Mouse (Mus musculus): Measurements from ENCODE around the gene Kcnk3. TPM values are rescaled to one million over a fixed set of nuclear protein-coding genes. Genes with fewer than 3 reads are reported as not detected.

The Kcnk3 gene
- polyA plus RNA-seq, 1 experiment from 2014 or later, result 1.1 TPM

DNA sequence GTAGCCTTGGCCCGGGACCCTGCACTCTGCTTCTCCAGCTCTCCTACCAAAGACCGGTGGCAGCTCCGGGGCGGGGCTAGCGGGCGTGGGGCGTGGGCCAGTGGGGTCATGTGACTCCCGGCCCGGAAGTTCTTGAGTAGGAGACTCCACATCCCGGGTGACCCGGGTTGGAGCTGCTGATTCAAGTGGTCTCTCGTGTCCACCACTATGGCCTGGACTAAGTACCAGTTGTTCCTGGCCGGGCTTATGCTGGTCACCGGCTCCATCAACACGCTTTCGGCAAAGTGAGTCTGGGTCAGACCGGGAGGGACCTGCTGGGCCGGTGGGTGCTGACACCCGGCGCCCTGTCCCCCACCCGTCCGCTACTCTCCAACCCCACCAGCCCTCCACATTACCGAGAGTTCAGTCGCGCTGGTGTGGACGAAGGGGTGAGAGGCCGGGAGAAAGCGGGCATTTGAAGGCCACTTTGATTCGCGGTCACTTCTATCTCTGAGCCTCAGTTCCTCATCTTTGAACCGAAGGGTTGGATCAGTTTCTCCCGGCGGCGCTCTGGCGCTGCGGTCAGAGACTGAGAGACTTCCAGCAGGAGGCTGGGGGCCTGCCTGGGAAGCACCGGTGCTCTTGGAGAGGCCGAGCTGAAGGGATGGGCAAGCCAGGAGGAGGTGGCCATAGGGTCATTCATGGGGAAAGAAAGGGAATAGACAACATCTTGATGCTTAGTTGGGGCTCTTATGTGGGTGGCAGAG is 60.0 kb downstream of the Kcnk3 start, which contains the start of gene Slc35f6:
Slc35f6 (plus strand) TSS at position 119 of the 746 bp plus-strand sequence.
- H3K9ac ChIP-seq, result peak within 1 kb of the TSS; percentile 67
- H3K27ac ChIP-seq, result peak within 1 kb of the TSS; percentile 57; the same call in 1 of the 2 replicates
- peaks cover 7% of the 10 kb centered on the region; the same call in 1 of the 2 replicates for H3K36me3 ChIP-seq
- peak within 1 kb of the TSS; percentile 91 for H3K4me2 ChIP-seq (replicated peaks)
- H3K4me1 ChIP-seq, result peaks cover 16% of the 10 kb centered on the region
- H3K4me3 ChIP-seq, result peak within 1 kb of the TSS; percentile 79
- 2% methylated on average over 38 of the region's 38 CpGs for WGBS
- no peaks in the 10 kb centered on the region for H3K27me3 ChIP-seq
- no peaks in the 10 kb centered on the region for H3K9me3 ChIP-seq
- peak; percentile 86 for ATAC-seq (ENCODE audit: insufficient number of reproducible peaks, insufficient read depth, low FRiP score, low TSS enrichment)

DNA sequence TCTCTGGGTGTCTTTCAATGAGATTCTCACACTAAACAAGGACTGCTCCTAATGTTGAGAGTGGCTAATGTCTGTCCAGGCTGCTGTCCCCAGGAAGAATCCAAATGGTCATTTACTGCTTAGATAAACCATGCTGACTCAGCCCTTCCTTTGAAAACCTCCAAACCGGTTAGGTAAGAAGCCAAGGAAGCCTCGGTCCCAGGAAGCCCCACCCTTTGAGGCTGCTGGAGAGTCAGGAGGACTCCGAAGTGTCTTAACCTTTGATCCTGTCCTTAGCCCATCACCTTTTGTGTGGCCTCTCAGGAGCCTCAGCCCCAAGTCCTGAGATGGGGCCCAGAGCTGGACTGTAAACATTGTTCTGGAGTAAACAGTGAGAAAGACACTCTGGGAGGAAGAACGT is 61.6 kb downstream of the Kcnk3 start:
- Histone ChIP-seq H3K4me1 (peaks cover 16% of the 10 kb centered on the region), H3K9ac (no peak overlapping the region), H3K4me2 (replicated peaks) (no peak overlapping the region), H3K27me3 (no peaks in the 10 kb centered on the region), H3K9me3 (no peaks in the 10 kb centered on the region), H3K36me3 (peaks cover 12% of the 10 kb centered on the region; the same call in 1 of the 2 replicates), H3K4me3 (no peak overlapping the region), H3K27ac (no peak overlapping the region)
- ATAC-seq (ENCODE audit: insufficient number of reproducible peaks, insufficient read depth, low FRiP score, low TSS enrichment), result no peak
- 66% methylated on average over 4 of the region's 4 CpGs for WGBS

DNA sequence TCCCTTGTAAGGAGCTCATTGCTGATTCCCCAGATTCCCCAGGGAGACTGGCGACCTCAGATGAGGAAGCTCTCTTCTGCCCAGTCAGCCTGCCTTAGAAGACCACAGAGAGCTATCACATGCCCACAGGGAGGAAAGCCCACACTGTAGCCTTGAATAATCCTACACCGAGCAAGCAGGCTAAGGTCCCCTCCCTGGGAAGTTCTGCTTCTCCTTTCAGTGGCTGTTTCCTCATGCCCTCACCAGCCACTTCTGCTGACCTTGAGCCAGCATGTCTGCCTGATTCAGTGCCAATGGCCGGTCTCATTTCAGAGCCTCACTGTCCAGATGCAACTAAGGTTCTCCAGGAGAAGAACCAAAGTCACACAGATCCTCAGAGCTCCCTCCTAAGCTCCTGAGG is 62.8 kb downstream of the Kcnk3 start:
- Histone ChIP-seq H3K4me3 (no peak overlapping the region), H3K9me3 (no peaks in the 10 kb centered on the region), H3K27ac (no peak overlapping the region), H3K27me3 (no peaks in the 10 kb centered on the region), H3K9ac (no peak overlapping the region), H3K4me2 (replicated peaks) (no peak overlapping the region), H3K36me3 (peaks cover 22% of the 10 kb centered on the region), H3K4me1 (peaks cover 16% of the 10 kb centered on the region)
- no peak for ATAC-seq (ENCODE audit: insufficient number of reproducible peaks, insufficient read depth, low FRiP score, low TSS enrichment)
- WGBS, result 79% methylated on average over 3 of the region's 3 CpGs

DNA sequence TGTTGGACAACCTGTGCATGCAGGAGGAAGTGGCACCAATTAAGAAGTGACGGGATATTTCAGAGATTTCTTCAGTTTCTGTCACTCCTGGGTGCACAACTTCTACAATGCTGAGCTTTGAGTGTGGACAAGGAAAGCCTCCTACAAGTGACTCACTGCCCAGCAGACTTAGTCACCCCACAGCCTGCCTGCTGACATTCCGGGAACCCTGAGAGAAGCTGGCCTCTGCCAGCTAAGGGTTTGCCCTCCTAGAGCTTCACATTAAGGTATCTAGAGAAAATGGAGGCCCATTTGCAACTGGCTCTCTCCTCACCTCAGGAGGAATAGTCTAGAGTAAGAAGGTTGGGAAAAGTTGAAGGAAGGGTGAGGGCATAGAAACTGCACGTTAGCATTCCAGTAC is 63.6 kb downstream of the Kcnk3 start:
- H3K36me3 ChIP-seq, result peaks cover 30% of the 10 kb centered on the region
- no peaks in the 10 kb centered on the region for H3K27me3 ChIP-seq
- H3K9ac ChIP-seq, result no peak overlapping the region
- no peaks in the 10 kb centered on the region for H3K9me3 ChIP-seq
- peaks cover 16% of the 10 kb centered on the region for H3K4me1 ChIP-seq
- no peak overlapping the region for H3K4me3 ChIP-seq
- ATAC-seq (ENCODE audit: insufficient number of reproducible peaks, insufficient read depth, low FRiP score, low TSS enrichment), result no peak
- no peak overlapping the region for H3K27ac ChIP-seq
- WGBS, result 84% methylated on average over 3 of the region's 3 CpGs
- no peak overlapping the region for H3K4me2 ChIP-seq (replicated peaks)

DNA sequence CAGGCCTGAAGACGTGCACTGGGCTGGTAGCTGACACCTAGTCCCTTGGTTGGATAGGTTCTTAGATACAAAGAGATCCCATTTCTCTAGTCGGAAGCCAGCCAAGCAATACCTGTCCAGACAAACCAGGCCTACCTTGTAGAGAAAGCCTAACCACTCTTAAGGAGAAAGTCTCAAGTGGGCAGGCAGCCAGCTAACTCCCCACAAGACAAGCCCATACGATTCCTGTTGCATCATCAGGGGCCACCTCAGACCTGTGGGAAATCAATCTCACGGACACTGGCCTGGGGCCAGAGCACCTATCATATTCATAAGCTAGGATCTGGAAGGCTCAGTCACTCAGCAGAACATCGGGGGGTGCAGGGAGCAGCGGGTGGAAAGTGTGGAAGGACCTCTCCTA is 65.3 kb downstream of the Kcnk3 start:
- no peak for ATAC-seq (ENCODE audit: insufficient number of reproducible peaks, insufficient read depth, low FRiP score, low TSS enrichment)
- Histone ChIP-seq H3K4me3 (no peak overlapping the region), H3K9ac (no peak overlapping the region), H3K4me1 (peaks cover 10% of the 10 kb centered on the region), H3K36me3 (peaks cover 41% of the 10 kb centered on the region), H3K9me3 (no peaks in the 10 kb centered on the region), H3K27ac (no peak overlapping the region), H3K27me3 (no peaks in the 10 kb centered on the region), H3K4me2 (replicated peaks) (no peak overlapping the region)
- 83% methylated on average over 6 of the region's 6 CpGs for WGBS

DNA sequence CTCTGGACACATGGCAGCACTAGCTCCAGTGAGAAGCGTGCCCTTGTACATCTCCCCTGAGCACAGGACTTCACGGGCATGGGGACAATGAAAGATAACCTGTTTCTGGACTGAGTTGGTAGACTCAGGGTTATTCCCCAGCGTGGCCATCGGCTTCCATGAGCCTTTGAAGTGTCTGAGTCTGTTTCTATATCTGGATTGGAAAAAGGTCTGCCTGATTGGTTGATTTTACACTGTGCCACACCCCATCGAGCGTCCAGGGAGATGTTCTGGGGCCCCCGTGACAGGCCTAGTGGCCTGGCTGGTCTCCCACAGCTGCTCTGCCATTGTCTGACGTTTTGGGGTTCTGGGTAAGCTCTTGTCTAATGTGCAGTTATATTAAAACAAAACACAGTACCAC is 67.1 kb downstream of the Kcnk3 start:
- H3K9ac ChIP-seq, result no peak overlapping the region
- 82% methylated on average over 8 of the region's 8 CpGs for WGBS
- peaks cover 41% of the 10 kb centered on the region for H3K36me3 ChIP-seq
- no peaks in the 10 kb centered on the region for H3K27me3 ChIP-seq
- no peaks in the 10 kb centered on the region for H3K4me1 ChIP-seq
- no peak overlapping the region for H3K4me3 ChIP-seq
- H3K27ac ChIP-seq, result no peak overlapping the region
- no peaks in the 10 kb centered on the region for H3K9me3 ChIP-seq
- no peak overlapping the region for H3K4me2 ChIP-seq (replicated peaks)
- no peak for ATAC-seq (ENCODE audit: insufficient number of reproducible peaks, insufficient read depth, low FRiP score, low TSS enrichment)

DNA sequence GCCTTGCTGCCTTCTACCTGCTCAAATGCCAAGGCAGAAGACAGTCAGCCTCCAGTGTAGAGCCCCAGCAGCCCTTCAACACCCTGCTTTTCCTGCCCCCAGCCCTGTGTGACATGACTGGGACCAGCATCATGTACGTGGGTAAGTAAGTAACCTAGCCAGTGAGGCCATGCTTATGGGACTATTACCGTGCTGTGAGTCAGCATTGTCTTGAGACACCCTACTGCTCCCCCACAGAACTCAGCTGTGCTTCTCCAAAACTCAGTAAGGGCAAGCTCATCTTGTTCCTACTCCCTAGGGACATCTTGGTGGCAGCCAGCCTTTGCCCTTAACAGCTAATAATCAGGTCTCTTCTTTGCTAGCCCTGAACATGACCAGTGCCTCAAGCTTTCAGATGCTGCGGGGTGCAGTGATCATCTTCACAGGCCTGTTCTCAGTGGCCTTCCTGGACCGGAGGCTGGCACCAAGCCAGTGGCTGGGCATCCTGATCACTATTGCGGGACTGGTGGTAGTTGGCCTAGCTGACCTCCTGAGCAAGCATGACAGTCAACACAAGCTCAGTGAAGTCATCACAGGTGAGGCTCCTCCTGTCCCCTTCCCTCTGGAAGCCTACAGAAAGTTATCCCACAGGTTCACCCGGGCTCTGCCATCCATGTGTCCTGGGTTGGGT is 67.7 kb downstream of the Kcnk3 start:
- ATAC-seq (ENCODE audit: insufficient number of reproducible peaks, insufficient read depth, low FRiP score, low TSS enrichment), result no peak
- no peaks in the 10 kb centered on the region for H3K4me1 ChIP-seq
- H3K9ac ChIP-seq, result no peak overlapping the region
- no peak overlapping the region for H3K4me3 ChIP-seq
- H3K27ac ChIP-seq, result no peak overlapping the region
- no peaks in the 10 kb centered on the region for H3K9me3 ChIP-seq
- H3K4me2 ChIP-seq (replicated peaks), result no peak overlapping the region
- 87% methylated on average over 6 of the region's 6 CpGs for WGBS
- H3K36me3 ChIP-seq, result peaks cover 41% of the 10 kb centered on the region
- no peaks in the 10 kb centered on the region for H3K27me3 ChIP-seq

DNA sequence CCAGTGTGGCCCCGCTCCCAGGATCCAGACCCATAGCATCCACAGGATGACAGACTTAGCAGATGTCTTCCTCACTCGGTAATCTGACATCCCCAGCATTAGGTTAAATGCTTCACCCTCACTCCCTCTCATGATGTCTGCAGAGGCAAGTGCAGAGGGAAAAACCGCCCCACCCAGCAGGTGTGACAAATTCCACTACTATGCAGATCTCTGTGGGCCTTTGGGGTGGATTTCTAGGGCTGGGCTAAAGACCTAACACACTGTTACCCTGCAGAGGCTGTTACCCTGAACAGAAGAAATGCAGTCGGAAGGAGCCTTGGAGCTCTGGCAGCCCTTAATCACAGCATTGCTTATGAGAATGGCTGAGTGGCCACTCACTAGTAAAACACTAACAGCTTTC is 71.1 kb downstream of the Kcnk3 start:
- Histone ChIP-seq H3K27ac (no peak overlapping the region), H3K4me1 (no peaks in the 10 kb centered on the region), H3K9ac (no peak overlapping the region), H3K4me3 (no peak overlapping the region), H3K9me3 (no peaks in the 10 kb centered on the region), H3K4me2 (replicated peaks) (no peak overlapping the region), H3K27me3 (no peaks in the 10 kb centered on the region), H3K36me3 (peaks cover 30% of the 10 kb centered on the region)
- 88% methylated on average over 4 of the region's 4 CpGs for WGBS
- no peak for ATAC-seq (ENCODE audit: insufficient number of reproducible peaks, insufficient read depth, low FRiP score, low TSS enrichment)

DNA sequence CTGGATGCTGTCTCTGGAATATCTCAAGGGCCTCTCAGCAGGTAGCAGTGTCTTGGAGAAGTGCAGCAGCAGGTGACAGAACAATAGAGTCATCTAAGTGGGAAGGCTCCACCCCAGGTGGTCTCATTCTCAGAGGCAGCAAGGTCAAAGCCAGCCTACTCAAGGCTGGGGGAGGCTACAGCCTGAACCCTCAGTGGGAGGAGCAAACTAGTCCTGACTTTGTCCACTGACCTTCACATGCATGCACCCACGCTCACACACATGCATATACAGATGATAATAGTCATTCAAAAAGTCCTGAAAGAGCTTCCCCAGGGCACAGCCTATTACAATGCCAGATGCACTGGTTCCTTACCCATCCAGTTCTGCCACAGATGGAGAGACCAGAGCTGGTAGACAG is 72.3 kb downstream of the Kcnk3 start:
- H3K4me3 ChIP-seq, result no peak overlapping the region
- H3K9me3 ChIP-seq, result no peaks in the 10 kb centered on the region
- no peak overlapping the region for H3K9ac ChIP-seq
- no peak overlapping the region for H3K27ac ChIP-seq
- no peak for ATAC-seq (ENCODE audit: insufficient number of reproducible peaks, insufficient read depth, low FRiP score, low TSS enrichment)
- H3K36me3 ChIP-seq, result peaks cover 23% of the 10 kb centered on the region
- 78% methylated on average over 1 of the region's 1 CpGs for WGBS
- H3K4me1 ChIP-seq, result no peaks in the 10 kb centered on the region
- H3K4me2 ChIP-seq (replicated peaks), result no peak overlapping the region
- no peaks in the 10 kb centered on the region for H3K27me3 ChIP-seq

DNA sequence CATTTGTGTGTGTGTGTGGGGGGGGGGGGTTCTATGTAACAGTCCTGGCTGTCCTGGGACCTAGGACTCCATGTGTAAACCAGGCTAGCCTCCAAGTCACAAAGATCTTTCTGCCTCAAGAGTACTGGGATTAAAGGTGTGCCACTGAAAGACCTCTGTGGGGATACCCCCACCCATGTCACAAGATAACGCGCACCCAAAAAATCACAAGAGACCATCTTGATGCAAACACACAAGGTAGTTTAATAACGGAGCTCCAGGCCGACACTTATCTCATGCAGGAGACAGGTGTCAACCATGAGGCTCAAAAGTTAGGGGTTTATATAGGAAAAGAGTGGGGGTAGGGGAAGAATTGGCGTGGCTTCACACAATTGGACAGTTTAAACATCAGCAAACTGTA is 72.8 kb downstream of the Kcnk3 start:
- WGBS, result 92% methylated on average over 5 of the region's 5 CpGs
- Histone ChIP-seq H3K4me3 (no peak overlapping the region), H3K36me3 (peaks cover 19% of the 10 kb centered on the region), H3K4me1 (no peaks in the 10 kb centered on the region), H3K9me3 (no peaks in the 10 kb centered on the region), H3K27ac (no peak overlapping the region), H3K27me3 (no peaks in the 10 kb centered on the region), H3K9ac (no peak overlapping the region), H3K4me2 (replicated peaks) (no peak overlapping the region)
- ATAC-seq (ENCODE audit: insufficient number of reproducible peaks, insufficient read depth, low FRiP score, low TSS enrichment), result no peak

DNA sequence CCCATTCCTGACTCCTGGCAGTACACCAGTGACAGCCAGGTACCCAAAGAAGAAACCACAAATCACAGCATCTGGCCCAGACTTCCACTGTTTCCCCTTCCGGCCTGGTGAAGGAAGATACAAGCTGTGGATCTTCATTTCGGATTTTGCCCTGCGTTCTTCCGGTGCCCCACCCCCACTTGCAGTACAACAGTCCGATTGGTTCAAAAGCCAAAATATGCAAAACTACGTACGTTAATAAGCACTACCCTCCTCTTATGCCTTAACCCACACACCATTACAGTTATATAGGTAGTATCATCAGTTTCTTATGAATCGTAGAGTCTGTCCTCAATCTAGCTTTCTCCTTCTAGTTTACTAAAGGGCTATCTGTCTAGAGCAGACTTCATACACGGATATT is 77.4 kb downstream of the Kcnk3 start:
- no peak overlapping the region for H3K4me2 ChIP-seq (replicated peaks)
- H3K4me1 ChIP-seq, result peaks cover 12% of the 10 kb centered on the region
- peaks cover 18% of the 10 kb centered on the region for H3K36me3 ChIP-seq
- 88% methylated on average over 9 of the region's 9 CpGs for WGBS
- H3K27ac ChIP-seq, result no peak overlapping the region
- no peaks in the 10 kb centered on the region for H3K9me3 ChIP-seq
- no peak for ATAC-seq (ENCODE audit: insufficient number of reproducible peaks, insufficient read depth, low FRiP score, low TSS enrichment)
- H3K9ac ChIP-seq, result no peak overlapping the region
- H3K4me3 ChIP-seq, result no peak overlapping the region
- H3K27me3 ChIP-seq, result no peaks in the 10 kb centered on the region

DNA sequence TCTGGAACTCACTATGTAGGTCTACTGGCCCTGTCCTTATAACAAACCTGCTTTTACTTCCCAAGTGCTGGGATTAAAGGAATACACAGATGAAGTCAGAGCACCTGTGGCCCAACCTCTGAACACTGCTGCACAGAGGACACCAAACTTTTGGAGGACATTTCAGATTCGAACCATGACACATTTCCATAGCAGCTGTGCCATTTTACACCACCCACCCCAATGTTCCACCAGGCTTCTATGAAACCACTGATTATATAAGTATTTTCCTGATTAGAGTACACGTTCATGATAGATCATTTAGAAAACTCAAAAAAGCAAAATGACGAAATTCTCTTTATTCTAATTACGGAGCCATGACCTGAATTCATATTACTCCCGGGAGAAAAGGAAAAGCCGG is 78.0 kb downstream of the Kcnk3 start:
- H3K27ac ChIP-seq, result peak overlapping the region; percentile 73; the same call in 1 of the 2 replicates
- no peaks in the 10 kb centered on the region for H3K9me3 ChIP-seq
- no peaks in the 10 kb centered on the region for H3K27me3 ChIP-seq
- H3K4me1 ChIP-seq, result peaks cover 12% of the 10 kb centered on the region
- H3K9ac ChIP-seq, result peak overlapping the region; percentile 68
- ATAC-seq (ENCODE audit: insufficient number of reproducible peaks, insufficient read depth, low FRiP score, low TSS enrichment), result no peak
- H3K4me3 ChIP-seq, result peak overlapping the region; percentile 75
- H3K36me3 ChIP-seq, result peaks cover 22% of the 10 kb centered on the region
- 53% methylated on average over 6 of the region's 6 CpGs for WGBS
- peak overlapping the region; percentile 63 for H3K4me2 ChIP-seq (replicated peaks)
